Mouse (Mus musculus) left cerebral cortex, postnatal 14 days (tissue): Measurements from ENCODE around the gene Mylip. TPM values are rescaled to one million over a fixed set of nuclear protein-coding genes. Genes with fewer than 3 reads are reported as not detected.

Source experiments
- DNase-seq, 2 experiments: peaks; one replicate each; pipeline ENCODE4 v3.0.0; 2021 to 2022; ENCODE audit warnings: low spot score in 2 of 2, mixed read lengths in 1 of 2
- intact Hi-C: fragments of 180-260 bp; cut with DNase I; formaldehyde crosslinking; loops from one replicate; pipeline ENCODE4 v1.15.1; 2025
- total RNA-seq, 2 experiments: library from RNA; stranded (reverse); gene quantifications; 2 replicates each; pipeline ENCODE4 v1.2.3; 2021

The Mylip gene
- total RNA-seq, 2 experiments from 2014 or later, result 26.4 to 30.8 TPM

DNA sequence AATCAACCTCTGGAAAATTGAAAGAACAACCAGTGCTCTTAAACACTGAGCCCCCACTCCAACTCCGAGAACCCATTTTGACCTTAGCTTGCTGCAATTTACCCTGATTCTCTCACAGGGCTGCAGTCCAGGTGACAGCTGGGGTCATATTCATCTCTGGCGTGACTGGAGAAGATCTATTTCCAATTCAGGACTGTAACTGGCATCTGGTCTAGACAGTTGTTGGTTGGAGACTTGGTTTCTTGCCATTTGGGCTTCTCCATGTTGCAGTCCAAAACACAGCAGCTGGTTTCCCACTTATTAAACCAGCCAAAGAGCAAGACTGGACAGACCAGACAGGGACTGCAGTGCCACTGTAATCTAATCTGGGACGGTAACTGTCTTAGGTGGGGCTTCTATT is 70.6 kb downstream of the Mylip start:
- intact Hi-C loops, result no loop called here

GRCm38 (mm10) chr13:45461370-45461958 is 71.9 kb downstream of the Mylip start:
- intact Hi-C loops, result no loop called here
- DNase-seq, result no peak

More for the DNA sequence above, 70.6 kb downstream of the Mylip start:
- no peak for DNase-seq

Other genes starting within 250 kb of the Mylip start
- gene Gmpr, start 117.7 kb downstream of the Mylip start, total RNA-seq, result 10 to 100 TPM; 40.7 to 45.2 TPM